Mouse (Mus musculus): ENCODE measurements around the gene Hpcal1.

Gene Hpcal1

GRCm38 (mm10) chr12:17729211-17729900 lies 38.7 kb downstream of the Hpcal1 start:
- in situ Hi-C loops (cut with MboI; ENCODE audit: low pct_unique_long_range_greater_than_20kb in 1 of 2, low sequenced_read_pairs in 2 of 2, unreplicated experiment in 1 of 2): no loop called here

- in situ Hi-C loops (cut with MboI; ENCODE audit: low pct_unique_long_range_greater_than_20kb in 1 of 2, low sequenced_read_pairs in 2 of 2, unreplicated experiment in 1 of 2): loop anchor here in 1 of 2 experiments (10.0 kb wide), 1 partner anchor 47 kb away; no protein-coding TSS in a partner anchor
These were observed 41.4 kb downstream of the Hpcal1 start for GRCm38 (mm10) chr12:17732006-17732405.

- in situ Hi-C loops (cut with MboI; ENCODE audit: low pct_unique_long_range_greater_than_20kb in 1 of 2, low sequenced_read_pairs in 2 of 2, unreplicated experiment in 1 of 2): loop anchor here in 1 of 2 experiments (10.0 kb wide), 1 partner anchor 48 kb away; no protein-coding TSS in a partner anchor
These were observed 41.9 kb downstream of the Hpcal1 start for GRCm38 (mm10) chr12:17732546-17732945.

GRCm38 (mm10) chr12:17733114-17733904 lies 42.7 kb downstream of the Hpcal1 start:
- in situ Hi-C loops (cut with MboI; ENCODE audit: low pct_unique_long_range_greater_than_20kb in 1 of 2, low sequenced_read_pairs in 2 of 2, unreplicated experiment in 1 of 2): loop anchor here in 1 of 2 experiments (10.0 kb wide), 1 partner anchor 49 kb away; no protein-coding TSS in a partner anchor

GRCm38 (mm10) chr12:17736396-17736795 lies 45.7 kb downstream of the Hpcal1 start:
- in situ Hi-C loops (cut with MboI; ENCODE audit: low pct_unique_long_range_greater_than_20kb in 1 of 2, low sequenced_read_pairs in 2 of 2, unreplicated experiment in 1 of 2): loop anchor here in 1 of 2 experiments (10.0 kb wide), 1 partner anchor 52 kb away; no protein-coding TSS in a partner anchor

GRCm38 (mm10) chr12:17736859-17737577 lies 46.4 kb downstream of the Hpcal1 start:
- in situ Hi-C loops (cut with MboI; ENCODE audit: low pct_unique_long_range_greater_than_20kb in 1 of 2, low sequenced_read_pairs in 2 of 2, unreplicated experiment in 1 of 2): loop anchor here in 1 of 2 experiments (10.0 kb wide), 1 partner anchor 52 kb away; no protein-coding TSS in a partner anchor

GRCm38 (mm10) chr12:17737808-17738207 lies 47.2 kb downstream of the Hpcal1 start:
- in situ Hi-C loops (cut with MboI; ENCODE audit: low pct_unique_long_range_greater_than_20kb in 1 of 2, low sequenced_read_pairs in 2 of 2, unreplicated experiment in 1 of 2): loop anchor here in 1 of 2 experiments (10.0 kb wide), 1 partner anchor 53 kb away; no protein-coding TSS in a partner anchor

GRCm38 (mm10) chr12:17738473-17738872 lies 47.8 kb downstream of the Hpcal1 start:
- in situ Hi-C loops (cut with MboI; ENCODE audit: low pct_unique_long_range_greater_than_20kb in 1 of 2, low sequenced_read_pairs in 2 of 2, unreplicated experiment in 1 of 2): loop anchor here in 1 of 2 experiments (10.0 kb wide), 1 partner anchor 54 kb away; no protein-coding TSS in a partner anchor

- in situ Hi-C loops (cut with MboI; ENCODE audit: low pct_unique_long_range_greater_than_20kb in 1 of 2, low sequenced_read_pairs in 2 of 2, unreplicated experiment in 1 of 2): no loop called here
These were observed 49.6 kb downstream of the Hpcal1 start for GRCm38 (mm10) chr12:17740226-17740625.

- in situ Hi-C loops (cut with MboI; ENCODE audit: low pct_unique_long_range_greater_than_20kb in 1 of 2, low sequenced_read_pairs in 2 of 2, unreplicated experiment in 1 of 2): no loop called here
These were observed 51.1 kb downstream of the Hpcal1 start for GRCm38 (mm10) chr12:17741637-17742364.

GRCm38 (mm10) chr12:17742571-17743321 lies 52.1 kb downstream of the Hpcal1 start:
- in situ Hi-C loops (cut with MboI; ENCODE audit: low pct_unique_long_range_greater_than_20kb in 1 of 2, low sequenced_read_pairs in 2 of 2, unreplicated experiment in 1 of 2): no loop called here

GRCm38 (mm10) chr12:17745431-17745830 lies 54.8 kb downstream of the Hpcal1 start:
- in situ Hi-C loops (cut with MboI; ENCODE audit: low pct_unique_long_range_greater_than_20kb in 1 of 2, low sequenced_read_pairs in 2 of 2, unreplicated experiment in 1 of 2): no loop called here

- in situ Hi-C loops (cut with MboI; ENCODE audit: low pct_unique_long_range_greater_than_20kb in 1 of 2, low sequenced_read_pairs in 2 of 2, unreplicated experiment in 1 of 2): no loop called here
These were observed 56.1 kb downstream of the Hpcal1 start for GRCm38 (mm10) chr12:17746725-17747124.

- in situ Hi-C loops (cut with MboI; ENCODE audit: low pct_unique_long_range_greater_than_20kb in 1 of 2, low sequenced_read_pairs in 2 of 2, unreplicated experiment in 1 of 2): no loop called here
These were observed 56.8 kb downstream of the Hpcal1 start for GRCm38 (mm10) chr12:17747191-17748154.

- in situ Hi-C loops (cut with MboI; ENCODE audit: low pct_unique_long_range_greater_than_20kb in 1 of 2, low sequenced_read_pairs in 2 of 2, unreplicated experiment in 1 of 2): no loop called here
These were observed 57.5 kb downstream of the Hpcal1 start for GRCm38 (mm10) chr12:17748155-17748529.

- in situ Hi-C loops (cut with MboI; ENCODE audit: low pct_unique_long_range_greater_than_20kb in 1 of 2, low sequenced_read_pairs in 2 of 2, unreplicated experiment in 1 of 2): no loop called here
These were observed 59.1 kb downstream of the Hpcal1 start for GRCm38 (mm10) chr12:17749784-17750183.

All from mouse embryonic stem cell (cell line).